10 mouse cellular contexts compared by ENCODE assay signal in the genomic region with DNA sequence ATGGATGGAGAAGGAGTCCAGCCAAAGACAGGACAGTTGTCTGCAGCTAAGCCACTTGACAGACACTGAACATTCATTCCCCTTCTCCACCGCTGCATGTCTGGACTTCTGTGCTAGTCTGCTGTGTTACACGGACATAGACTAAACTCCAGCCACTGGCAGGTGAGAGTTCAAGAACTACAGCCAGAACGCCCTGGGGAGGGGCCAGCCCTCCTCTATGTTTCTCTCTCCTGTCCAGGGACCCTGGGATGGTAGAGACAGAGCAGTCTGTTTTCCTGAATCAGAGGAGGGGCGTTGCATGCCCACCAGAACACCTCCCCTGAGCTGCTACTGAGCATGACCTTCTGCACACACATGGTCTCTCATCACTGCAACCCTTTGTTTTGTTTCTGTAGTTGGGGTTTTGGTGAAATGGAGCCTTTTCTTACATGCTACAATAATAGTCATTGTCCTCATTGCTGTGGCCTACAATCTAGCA. TPM values are rescaled to one million over a fixed set of nuclear protein-coding genes. Genes with fewer than 3 reads are reported as not detected.
DNase-seq lines count a peak whose midpoint lies in the region; ATAC-seq and TF ChIP-seq lines count a peak whose summit lies in the region.
"Had no signal": no experiment of that assay in that cellular context is flagged by ENCODE, and none has a peak within 500 bp of the region (broad histone marks: within the 10 kb centered on the region; RNA-seq: fewer than 3 reads in every experiment).

No protein-coding gene starts in this region.

- H3K4me3 ChIP-seq in hindbrain, embryonic 10.5 days = no peak overlapping the region
- H3K4me3 ChIP-seq in hindbrain, postnatal 0 days (ENCODE audit: low read length) = no peak overlapping the region
- peak overlapping the region; percentile 26 for H3K4me3 ChIP-seq in brown adipose tissue, adult 24 weeks (ENCODE audit: insufficient read depth, low read depth, low read length)
- no peak overlapping the region for H3K4me3 ChIP-seq in forebrain, embryonic 12.5 days (replicated peaks)
- H3K4me3 ChIP-seq in midbrain, embryonic 13.5 days (replicated peaks) = no peak overlapping the region
- H3K4me3 ChIP-seq: liver, embryonic 15.5 days had no signal

- no peak for ATAC-seq in hindbrain, postnatal 0 days
- ATAC-seq in forebrain, embryonic 12.5 days (ENCODE audit: low FRiP score) = 0 out of 2 replicates have a peak, but pooled peaks have one; percentile 30
- ATAC-seq in midbrain, embryonic 13.5 days = no peak; the same call in none of the 2 replicates

- no peak for TF ChIP-seq CTCF in hindbrain, postnatal 0 days (IDR thresholded peaks at IDR 0.05; ENCODE audit: low read depth)

- no peak for DNase-seq in hindbrain, embryonic 10.5 days (ENCODE audit: low spot score)
- DNase-seq in hindbrain, postnatal 0 days (ENCODE audit: low spot score) = no peak
- no peak for DNase-seq in left cerebral cortex, adult 8-10 months (ENCODE audit: low spot score in 2 of 2)
- no peak for DNase-seq in urinary bladder, postnatal 4 days (ENCODE audit: low spot score in 2 of 2)
- DNase-seq in adrenal gland, adult 18-20 months (ENCODE audit: low spot score in 2 of 2) = no peak
- DNase-seq: adrenal gland, adult 2 months had no signal

- H3K9me3 ChIP-seq in hindbrain, embryonic 10.5 days = no peaks in the 10 kb centered on the region
- H3K9me3 ChIP-seq in hindbrain, postnatal 0 days (ENCODE audit: low read length) = no peaks in the 10 kb centered on the region
- no peaks in the 10 kb centered on the region for H3K9me3 ChIP-seq in forebrain, embryonic 12.5 days
- no peaks in the 10 kb centered on the region for H3K9me3 ChIP-seq in midbrain, embryonic 13.5 days
- H3K9me3 ChIP-seq: liver, embryonic 15.5 days had no signal

- 12% methylated on average over 4 of the region's 4 CpGs for WGBS in hindbrain, embryonic 10.5 days
- WGBS in hindbrain, postnatal 0 days = 19% methylated on average over 4 of the region's 4 CpGs
- WGBS in forebrain, embryonic 12.5 days = 11% methylated on average over 4 of the region's 4 CpGs
- WGBS in midbrain, embryonic 13.5 days = 13% methylated on average over 4 of the region's 4 CpGs

- H3K27me3 ChIP-seq in hindbrain, embryonic 10.5 days (ENCODE audit: insufficient read depth, poor library complexity, severe bottlenecking) = no peaks in the 10 kb centered on the region
- no peaks in the 10 kb centered on the region for H3K27me3 ChIP-seq in hindbrain, postnatal 0 days (ENCODE audit: insufficient read depth, low read length)
- H3K27me3 ChIP-seq in forebrain, embryonic 12.5 days = no peaks in the 10 kb centered on the region
- H3K27me3 ChIP-seq in midbrain, embryonic 13.5 days = no peaks in the 10 kb centered on the region
- H3K27me3 ChIP-seq: liver, embryonic 15.5 days had no signal

- no peaks in the 10 kb centered on the region for H3K36me3 ChIP-seq in hindbrain, embryonic 10.5 days
- no peaks in the 10 kb centered on the region for H3K36me3 ChIP-seq in hindbrain, postnatal 0 days (ENCODE audit: insufficient read depth, low read length)
- H3K36me3 ChIP-seq in forebrain, embryonic 12.5 days (replicated peaks) = 0 out of 2 replicates have a peak, but pooled peaks cover 2% of the 10 kb centered on the region
- no peaks in the 10 kb centered on the region for H3K36me3 ChIP-seq in midbrain, embryonic 13.5 days
- H3K36me3 ChIP-seq: liver, embryonic 15.5 days had no signal

- no peak overlapping the region for H3K9ac ChIP-seq in hindbrain, postnatal 0 days (replicated peaks; ENCODE audit: low read length)
- no peak overlapping the region for H3K9ac ChIP-seq in forebrain, embryonic 12.5 days
- no peak overlapping the region for H3K9ac ChIP-seq in midbrain, embryonic 13.5 days (replicated peaks)
- H3K9ac ChIP-seq: liver, embryonic 15.5 days had no signal

- peaks cover 38% of the 10 kb centered on the region for H3K4me1 ChIP-seq in hindbrain, embryonic 10.5 days (replicated peaks)
- H3K4me1 ChIP-seq in hindbrain, postnatal 0 days (ENCODE audit: insufficient read depth, low read length) = no peaks in the 10 kb centered on the region; the same call in 1 of the 2 replicates
- peaks cover 20% of the 10 kb centered on the region for H3K4me1 ChIP-seq in brown adipose tissue, adult 24 weeks (ENCODE audit: control insufficient read depth, insufficient read depth, insufficient read length, low read length)
- peaks cover 32% of the 10 kb centered on the region for H3K4me1 ChIP-seq in forebrain, embryonic 12.5 days
- peaks cover 29% of the 10 kb centered on the region for H3K4me1 ChIP-seq in midbrain, embryonic 13.5 days (replicated peaks)
- H3K4me1 ChIP-seq: liver, embryonic 15.5 days had no signal

- H3K27ac ChIP-seq in hindbrain, embryonic 10.5 days = peak overlapping the region; percentile 71
- H3K27ac ChIP-seq in hindbrain, postnatal 0 days = no peak overlapping the region
- peak overlapping the region; percentile 49 for H3K27ac ChIP-seq in brown adipose tissue, adult 24 weeks (replicated peaks; ENCODE audit: low read depth, low read length)
- H3K27ac ChIP-seq in forebrain, embryonic 12.5 days = peak overlapping the region; percentile 71
- H3K27ac ChIP-seq in midbrain, embryonic 13.5 days = peak overlapping the region; percentile 11; the same call in 1 of the 2 replicates
- H3K27ac ChIP-seq: liver, embryonic 15.5 days had no signal

- H3K4me2 ChIP-seq in hindbrain, postnatal 0 days (ENCODE audit: low read depth, low read length) = no peak overlapping the region
- H3K4me2 ChIP-seq in forebrain, embryonic 12.5 days = peak overlapping the region; percentile 8; the same call in 1 of the 2 replicates
- no peak overlapping the region for H3K4me2 ChIP-seq in midbrain, embryonic 13.5 days (replicated peaks)
- H3K4me2 ChIP-seq: liver, embryonic 15.5 days had no signal

RNA-seq across cellular contexts. Expression of gene Ano10, which starts 8.4 kb away (rescaled TPM):
- polyA plus RNA-seq in hindbrain, embryonic 10.5 days (2016; fragmentation: Nextera tagmentation; extraction: Ambion mirVana) = 38.2 and 46.9 TPM in 2 replicates
- total RNA-seq in hindbrain, postnatal 0 days (2014; rRNA removed) = 35.3 and 48.6 TPM in 2 replicates
- polyA plus RNA-seq in hindbrain, postnatal 0 days (2015; fragmentation: Nextera tagmentation; extraction: Ambion mirVana) = 32.9 and 34.5 TPM in 2 replicates
- polyA plus RNA-seq in brown adipose tissue, adult 24 weeks (2012; ENCODE audit: insufficient read depth, insufficient read length, missing spikeins) = 42.2 and 44.0 TPM in 2 replicates
- 36.4 and 37.0 TPM in 2 replicates for polyA plus RNA-seq in forebrain, embryonic 12.5 days (2016; fragmentation: Nextera tagmentation; extraction: Ambion mirVana)
- 44.6 and 45.4 TPM in 2 replicates for polyA plus RNA-seq in midbrain, embryonic 13.5 days (2015; fragmentation: Nextera tagmentation; extraction: Ambion mirVana)
- total RNA-seq in left cerebral cortex, adult 8-10 months (2022) = 10 to 100 TPM; 28.5 to 29.8 (median 29.6) TPM
- total RNA-seq in adrenal gland, adult 18-20 months (2021) = 10 to 100 TPM; 59.0 to 93.2 TPM
